Mouse (Mus musculus) lung, embryonic 14.5 days (tissue): ENCODE data around the gene Bach2. TPM values are rescaled to one million over a fixed set of nuclear protein-coding genes. Genes with fewer than 3 reads are reported as not detected.

ENCODE experiments used
- ATAC-seq: fragments of 200-750 bp; cut with Nextera tagmentation; 2 replicates; pipeline ENCODE4 v1.8.0; 2017; ENCODE audit warnings: mild to moderate bottlenecking, moderate TSS enrichment, moderate library complexity; ENCODE audit not compliant: insufficient read depth
- DNase-seq: peaks from one replicate; pipeline ENCODE4 v3.0.0-alpha.2; 2015
- H3K27ac ChIP-seq: fragments of 300-500 bp; sonication (generic); 2 replicates; pipeline ENCODE4 v1.5.1; 2014; ENCODE audit warnings: low read depth, mild to moderate bottlenecking, moderate library complexity
- H3K27me3 ChIP-seq: fragments of 300-500 bp; sonication (generic); 2 replicates; pipeline ENCODE4 v1.6.1; 2014; ENCODE audit warnings: low read length, control low read depth; ENCODE audit not compliant: insufficient read depth
- H3K36me3 ChIP-seq: fragments of 300-500 bp; sonication (generic); 2 replicates; pipeline ENCODE4 v1.6.1; 2014; ENCODE audit warnings: control low read depth; ENCODE audit not compliant: insufficient read depth
- H3K4me1 ChIP-seq: fragments of 300-500 bp; sonication (generic); 2 replicates; pipeline ENCODE4 v1.6.1; 2014; ENCODE audit warnings: antibody characterized with exemption, control low read depth; ENCODE audit not compliant: insufficient read depth
- H3K4me2 ChIP-seq: fragments of 300-500 bp; sonication (generic); 2 replicates; pipeline ENCODE4 v1.6.1; 2014; ENCODE audit warnings: mild to moderate bottlenecking
- H3K4me3 ChIP-seq: fragments of 300-500 bp; sonication (generic); 2 replicates; pipeline ENCODE4 v1.5.1; 2014; ENCODE audit warnings: low read depth, low read length
- H3K9ac ChIP-seq: fragments of 300-500 bp; sonication (generic); 2 replicates; pipeline ENCODE4 v1.6.1; 2014
- H3K9me3 ChIP-seq: fragments of 300-500 bp; sonication (generic); 2 replicates; pipeline ENCODE4 v1.6.1; 2016; ENCODE audit warnings: low read depth, low read length, control low read depth
- CTCF ChIP-seq: IDR thresholded peaks from 2 replicates; pipeline ENCODE4 v1.5.1; 2016; ENCODE audit warnings: antibody characterized with exemption, low read depth
- WGBS: fragments of 180-500 bp; shearing (Covaris S2); extraction: QIAGEN DNeasy Blood & Tissue Kit; methylation state at CpG from one replicate; pipeline ENCODE4 v1.1.7; 2014; 5-methylcytosine and 5-hydroxymethylcytosine counted together
- polyA plus RNA-seq: library from polyadenylated mRNA; unstranded; fragments of >200 nt; fragmentation: Nextera tagmentation; extraction: Ambion mirVana; gene quantifications from 2 replicates; pipeline ENCODE4 v1.2.1, GENCODE M21; 2014

Bach2 gene
- polyA plus RNA-seq, 1 experiment from 2014 or later, result 16.1 TPM

GRCm38 (mm10) chr4:32386931-32387330, 148.3 kb downstream of the Bach2 start:
- DNase-seq, result peak; percentile 41
- H3K4me2 ChIP-seq, result no peak overlapping the region
- TF ChIP-seq CTCF, result no peak
- no peak overlapping the region for H3K9ac ChIP-seq
- H3K9me3 ChIP-seq, result no peaks in the 10 kb centered on the region
- no peaks in the 10 kb centered on the region for H3K36me3 ChIP-seq
- H3K4me3 ChIP-seq, result no peak overlapping the region
- ATAC-seq, result no peak
- 73% methylated on average over 8 of the region's 8 CpGs for WGBS
- H3K27me3 ChIP-seq, result no peaks in the 10 kb centered on the region
- peak overlapping the region; percentile 75; the same call in 1 of the 2 replicates for H3K27ac ChIP-seq
- H3K4me1 ChIP-seq, result peaks cover 34% of the 10 kb centered on the region

- ATAC-seq, result peak; percentile 70; the same call in 1 of the 2 replicates
- H3K4me1 ChIP-seq, result peaks cover 31% of the 10 kb centered on the region
These were observed 149.1 kb downstream of the Bach2 start for GRCm38 (mm10) chr4:32387479-32388240.

GRCm38 (mm10) chr4:32388564-32388963, 150.0 kb downstream of the Bach2 start:
- H3K9ac ChIP-seq, result no peak overlapping the region; the same call in 1 of the 2 replicates
- H3K4me1 ChIP-seq, result peaks cover 31% of the 10 kb centered on the region
- no peaks in the 10 kb centered on the region for H3K9me3 ChIP-seq
- H3K27ac ChIP-seq, result peak overlapping the region; percentile 75
- no peak for TF ChIP-seq CTCF
- DNase-seq, result peak; percentile 34
- H3K27me3 ChIP-seq, result no peaks in the 10 kb centered on the region
- no peak for ATAC-seq
- no peaks in the 10 kb centered on the region for H3K36me3 ChIP-seq
- WGBS, result 45% methylated on average over 9 of the region's 9 CpGs
- peak overlapping the region; percentile 21 for H3K4me2 ChIP-seq
- H3K4me3 ChIP-seq, result no peak overlapping the region

More at GRCm38 (mm10) chr4:32387479-32388240, 149.1 kb downstream of the Bach2 start:
- DNase-seq, result peak; percentile 81
- WGBS, result 13% methylated on average over 11 of the region's 11 CpGs
- Histone ChIP-seq H3K36me3 (no peaks in the 10 kb centered on the region), H3K4me2 (peak overlapping the region; percentile 21), H3K27me3 (no peaks in the 10 kb centered on the region), H3K9me3 (no peaks in the 10 kb centered on the region), H3K27ac (peak overlapping the region; percentile 75), H3K4me3 (no peak overlapping the region), H3K9ac (no peak overlapping the region)
- no peak for TF ChIP-seq CTCF

- peak; percentile 28; the same call in 1 of the 2 replicates for ATAC-seq
These were observed 150.7 kb downstream of the Bach2 start for GRCm38 (mm10) chr4:32389107-32389800.

GRCm38 (mm10) chr4:32391260-32391659, 152.7 kb downstream of the Bach2 start:
- Histone ChIP-seq H3K4me2 (no peak overlapping the region), H3K27ac (no peak overlapping the region), H3K27me3 (no peaks in the 10 kb centered on the region), H3K9ac (no peak overlapping the region), H3K9me3 (no peaks in the 10 kb centered on the region), H3K4me3 (no peak overlapping the region), H3K4me1 (peaks cover 30% of the 10 kb centered on the region), H3K36me3 (no peaks in the 10 kb centered on the region)
- WGBS, result 85% methylated on average over 8 of the region's 8 CpGs
- TF ChIP-seq CTCF, result no peak
- DNase-seq, result no peak
- ATAC-seq, result no peak

More at GRCm38 (mm10) chr4:32389107-32389800, 150.7 kb downstream of the Bach2 start:
- H3K4me1 ChIP-seq, result peaks cover 31% of the 10 kb centered on the region
- DNase-seq, result peak; percentile 76
- no peaks in the 10 kb centered on the region for H3K27me3 ChIP-seq
- peak overlapping the region; percentile 21 for H3K4me2 ChIP-seq
- peak overlapping the region; percentile 75; the same call in 1 of the 2 replicates for H3K27ac ChIP-seq
- no peak for TF ChIP-seq CTCF
- no peak overlapping the region; the same call in 1 of the 2 replicates for H3K9ac ChIP-seq
- no peak overlapping the region for H3K4me3 ChIP-seq
- H3K9me3 ChIP-seq, result no peaks in the 10 kb centered on the region
- 45% methylated on average over 14 of the region's 14 CpGs for WGBS
- no peaks in the 10 kb centered on the region for H3K36me3 ChIP-seq

- Histone ChIP-seq H3K27me3 (no peaks in the 10 kb centered on the region), H3K27ac (no peak overlapping the region), H3K9me3 (no peaks in the 10 kb centered on the region), H3K4me1 (peaks cover 10% of the 10 kb centered on the region), H3K36me3 (no peaks in the 10 kb centered on the region), H3K4me3 (no peak overlapping the region), H3K9ac (no peak overlapping the region), H3K4me2 (no peak overlapping the region)
- 74% methylated on average over 3 of the region's 3 CpGs for WGBS
- no peak for ATAC-seq
- DNase-seq, result no peak
- TF ChIP-seq CTCF, result no peak
These were observed 154.6 kb downstream of the Bach2 start for GRCm38 (mm10) chr4:32393226-32393625.

GRCm38 (mm10) chr4:32393951-32394350, 155.3 kb downstream of the Bach2 start:
- Histone ChIP-seq H3K36me3 (no peaks in the 10 kb centered on the region), H3K27ac (no peak overlapping the region), H3K9me3 (no peaks in the 10 kb centered on the region), H3K9ac (no peak overlapping the region), H3K4me2 (no peak overlapping the region), H3K4me3 (no peak overlapping the region), H3K27me3 (no peaks in the 10 kb centered on the region), H3K4me1 (peaks cover 3% of the 10 kb centered on the region)
- ATAC-seq (no peak), DNase-seq (no peak)
- WGBS, result 64% methylated on average over 1 of the region's 1 CpGs
- TF ChIP-seq CTCF, result no peak
